Mouse (Mus musculus) MEL (cell line): ENCODE data around the gene Kctd19.

ENCODE experiments used
- CTCF ChIP-seq, 3 experiments: IDR thresholded peaks in 2 of 3; conservative IDR thresholded peaks in 1 of 3; 2 replicates each; pipeline ENCODE4 v1.5.1; 2011 to 2012; ENCODE audit warnings: low read length in 3 of 3, low read depth in 2 of 3, mild to moderate bottlenecking in 2 of 3, improper control_type of control experiment in 1 of 3, inconsistent platforms in 1 of 3, mixed read lengths in 1 of 3, moderate library complexity in 1 of 3; ENCODE audit not compliant: control insufficient read depth in 1 of 3, insufficient read depth in 1 of 3, poor library complexity in 1 of 3, severe bottlenecking in 1 of 3
- EP300 ChIP-seq, 2 experiments: IDR thresholded peaks; 2 replicates each; pipeline ENCODE4 v1.6.1; 2011; ENCODE audit warnings: improper control_type of control experiment in 2 of 2, low read length in 2 of 2, low read depth in 1 of 2, mild to moderate bottlenecking in 1 of 2
- KAT2A ChIP-seq: conservative IDR thresholded peaks from 2 replicates; pipeline ENCODE4 v1.6.1; 2012; ENCODE audit warnings: low read depth, low read length, improper control_type of control experiment, inconsistent platforms
- MYB ChIP-seq: IDR thresholded peaks from 2 replicates; pipeline ENCODE4 v1.6.1; 2011; ENCODE audit warnings: mild to moderate bottlenecking, low read depth, low read length, improper control_type of control experiment
- MYC ChIP-seq: IDR thresholded peaks from 2 replicates; pipeline ENCODE4 v1.6.1; 2011; ENCODE audit warnings: low read depth, mild to moderate bottlenecking, low read length, improper control_type of control experiment, moderate library complexity
- POLR2A ChIP-seq, 2 experiments: IDR thresholded peaks; 2 replicates each; pipeline ENCODE4 v1.6.1; 2011 to 2012; ENCODE audit warnings: low read length in 2 of 2, mild to moderate bottlenecking in 2 of 2, control low read depth in 1 of 2, improper control_type of control experiment in 1 of 2, low read depth in 1 of 2, moderate library complexity in 1 of 2; ENCODE audit not compliant: control insufficient read depth in 1 of 2, insufficient read depth in 1 of 2, poor library complexity in 1 of 2
- RAD21 ChIP-seq: IDR thresholded peaks from 2 replicates; pipeline ENCODE4 v1.6.1; 2011; ENCODE audit warnings: mild to moderate bottlenecking, low read depth, low read length, improper control_type of control experiment
- TBP ChIP-seq: IDR thresholded peaks from 2 replicates; pipeline ENCODE4 v1.8.0; 2011; ENCODE audit warnings: low read depth, low read length, improper control_type of control experiment
- USF1 ChIP-seq: IDR thresholded peaks from 2 replicates; pipeline ENCODE4 v1.6.1; 2014; ENCODE audit warnings: low read depth, mild to moderate bottlenecking, inconsistent platforms, low read length, improper control_type of control experiment, moderate library complexity
- USF2 ChIP-seq, 2 experiments: IDR thresholded peaks; 2 replicates each; pipeline ENCODE4 v1.6.1; 2011 to 2012; ENCODE audit warnings: improper control_type of control experiment in 2 of 2, low read length in 2 of 2, borderline replicate concordance in 1 of 2, inconsistent platforms in 1 of 2, low read depth in 1 of 2, mild to moderate bottlenecking in 1 of 2; ENCODE audit not compliant: insufficient read depth in 1 of 2
- ZMIZ1 ChIP-seq: IDR thresholded peaks from 2 replicates; pipeline ENCODE4 v1.6.1; 2012; ENCODE audit warnings: low read depth, mild to moderate bottlenecking, inconsistent platforms, low read length, improper control_type of control experiment, moderate library complexity

DNA sequence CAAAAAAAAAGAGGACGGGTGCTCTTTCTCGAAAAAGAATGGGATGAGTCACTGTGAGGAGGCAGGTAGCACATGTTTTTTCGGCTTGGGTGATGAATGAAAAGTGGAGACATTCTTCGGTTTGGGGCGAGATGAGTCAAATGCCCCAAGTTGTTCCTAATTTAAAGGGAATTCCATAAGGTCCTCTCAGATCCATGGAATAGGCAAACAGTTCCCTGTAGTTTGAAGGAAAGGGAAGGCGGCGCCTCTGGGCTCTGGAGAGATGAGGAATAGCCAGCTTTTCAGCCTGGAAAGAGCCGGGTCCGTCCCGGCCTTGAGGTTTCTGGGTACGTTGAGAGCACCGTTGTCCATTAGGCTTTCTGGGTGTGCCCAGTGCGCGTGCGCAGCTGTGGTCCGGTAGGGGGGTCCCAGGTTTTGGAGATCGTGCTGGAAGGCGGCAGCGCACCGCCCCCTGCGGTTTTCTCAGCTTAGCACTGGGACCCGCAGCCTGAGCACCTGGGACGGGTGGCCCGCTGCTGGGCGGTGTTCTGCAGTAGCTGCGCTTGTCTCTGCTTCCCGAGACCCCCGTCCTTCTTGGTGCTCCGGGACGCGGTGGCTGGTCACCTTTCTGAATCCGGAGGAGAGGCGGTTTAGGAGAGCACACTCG, 64.7 kb downstream of the Kctd19 start, which contains the start of gene Slc9a5:
- TF ChIP-seq CTCF (IDR thresholded peaks at IDR 0.05 in 2 of 3, conservative IDR thresholded peaks at IDR 0.05 in 1 of 3; ENCODE audit: control insufficient read depth in 1 of 3, insufficient read depth in 1 of 3, low read depth in 2 of 3, low read length in 3 of 3, poor library complexity in 1 of 3, severe bottlenecking in 1 of 3) = no peak
- no peak for TF ChIP-seq USF1
- no peak for TF ChIP-seq POLR2A (IDR thresholded peaks at IDR 0.05; ENCODE audit: control insufficient read depth in 1 of 2, insufficient read depth in 1 of 2, low read depth in 1 of 2, low read length in 2 of 2, poor library complexity in 1 of 2)
- TF ChIP-seq MYB = no peak
- TF ChIP-seq TBP = no peak
- no peak for TF ChIP-seq RAD21
- TF ChIP-seq MYC = no peak
- no peak for TF ChIP-seq EP300 (IDR thresholded peaks at IDR 0.05; ENCODE audit: low read depth in 1 of 2, low read length in 2 of 2)
- no peak for TF ChIP-seq ZMIZ1
- no peak for TF ChIP-seq KAT2A
- no peak for TF ChIP-seq USF2 (IDR thresholded peaks at IDR 0.05; ENCODE audit: borderline replicate concordance in 1 of 2, insufficient read depth in 1 of 2, low read depth in 1 of 2, low read length in 2 of 2)
